Mouse (Mus musculus): ENCODE results near the gene Ntsr2. TPM values are rescaled to one million over a fixed set of nuclear protein-coding genes. Genes with fewer than 3 reads are reported as not detected.

Ntsr2 gene
- polyA plus RNA-seq (2014; fragmentation: Nextera tagmentation; extraction: Ambion mirVana), result not detected in 2 replicates

GRCm38 (mm10) chr12:16653332-16654093, at the start of gene Ntsr2:
Ntsr2 (plus strand) TSS chr12:16653382.
- Histone ChIP-seq H3K27me3 (ENCODE audit: control insufficient read depth, insufficient read depth, low read length) (peaks cover 29% of the 10 kb centered on the region), H3K9me3 (ENCODE audit: control insufficient read depth, low read length) (no peaks in the 10 kb centered on the region), H3K4me2 (ENCODE audit: low read depth) (peak within 1 kb of the TSS; percentile 25), H3K9ac (ENCODE audit: low read length) (no peak within 1 kb of the TSS), H3K27ac (ENCODE audit: low read depth, low read length) (no peak within 1 kb of the TSS), H3K4me3 (ENCODE audit: low read depth, low read length) (no peak within 1 kb of the TSS), H3K4me1 (ENCODE audit: control insufficient read depth, insufficient read depth, low read length) (0 out of 2 replicates have a peak, but pooled peaks cover 6% of the 10 kb centered on the region), H3K36me3 (ENCODE audit: control insufficient read depth, insufficient read depth, low read length) (no peaks in the 10 kb centered on the region)
- DNase-seq (ENCODE audit: low spot score), result peak; percentile 71
- peak; percentile 71; the same call in 1 of the 2 replicates for ATAC-seq (ENCODE audit: insufficient read depth, low FRiP score, low TSS enrichment)
- 7% methylated on average over 58 of the region's 58 CpGs for WGBS

- WGBS, result 71% methylated on average over 5 of the region's 5 CpGs
- no peak overlapping the region for H3K4me2 ChIP-seq (ENCODE audit: low read depth)
- no peak overlapping the region for H3K4me3 ChIP-seq (ENCODE audit: low read depth, low read length)
- ATAC-seq (ENCODE audit: insufficient read depth, low FRiP score, low TSS enrichment), result no peak
- DNase-seq (ENCODE audit: low spot score), result no peak
- no peak overlapping the region for H3K27ac ChIP-seq (ENCODE audit: low read depth, low read length)
- H3K9me3 ChIP-seq (ENCODE audit: control insufficient read depth, low read length), result no peaks in the 10 kb centered on the region
- no peaks in the 10 kb centered on the region for H3K4me1 ChIP-seq (ENCODE audit: control insufficient read depth, insufficient read depth, low read length)
- H3K36me3 ChIP-seq (ENCODE audit: control insufficient read depth, insufficient read depth, low read length), result no peaks in the 10 kb centered on the region
- no peaks in the 10 kb centered on the region for H3K27me3 ChIP-seq (ENCODE audit: control insufficient read depth, insufficient read depth, low read length)
- H3K9ac ChIP-seq (ENCODE audit: low read length), result no peak overlapping the region
Observed at GRCm38 (mm10) chr12:16605624-16606023, 47.6 kb upstream of the Ntsr2 start.

GRCm38 (mm10) chr12:16610936-16611335, 42.2 kb upstream of the Ntsr2 start, which contains the start of gene Lpin1:
Lpin1 (minus strand) TSS chr12:16610966.
- Histone ChIP-seq H3K4me2 (ENCODE audit: low read depth) (no peak within 1 kb of the TSS), H3K27me3 (ENCODE audit: control insufficient read depth, insufficient read depth, low read length) (no peaks in the 10 kb centered on the region), H3K27ac (ENCODE audit: low read depth, low read length) (no peak within 1 kb of the TSS), H3K9ac (ENCODE audit: low read length) (no peak within 1 kb of the TSS), H3K36me3 (ENCODE audit: control insufficient read depth, insufficient read depth, low read length) (no peaks in the 10 kb centered on the region), H3K9me3 (ENCODE audit: control insufficient read depth, low read length) (no peaks in the 10 kb centered on the region), H3K4me1 (ENCODE audit: control insufficient read depth, insufficient read depth, low read length) (no peaks in the 10 kb centered on the region), H3K4me3 (ENCODE audit: low read depth, low read length) (no peak within 1 kb of the TSS)
- DNase-seq (ENCODE audit: low spot score), result no peak
- WGBS, result 83% methylated on average over 2 of the region's 2 CpGs
- ATAC-seq (ENCODE audit: insufficient read depth, low FRiP score, low TSS enrichment), result no peak

GRCm38 (mm10) chr12:16614556-16614955, 38.6 kb upstream of the Ntsr2 start:
- DNase-seq (ENCODE audit: low spot score), result no peak
- Histone ChIP-seq H3K27me3 (ENCODE audit: control insufficient read depth, insufficient read depth, low read length) (no peaks in the 10 kb centered on the region), H3K9me3 (ENCODE audit: control insufficient read depth, low read length) (no peaks in the 10 kb centered on the region), H3K27ac (ENCODE audit: low read depth, low read length) (no peak overlapping the region), H3K9ac (ENCODE audit: low read length) (no peak overlapping the region), H3K36me3 (ENCODE audit: control insufficient read depth, insufficient read depth, low read length) (no peaks in the 10 kb centered on the region), H3K4me1 (ENCODE audit: control insufficient read depth, insufficient read depth, low read length) (no peaks in the 10 kb centered on the region; the same call in 1 of the 2 replicates), H3K4me3 (ENCODE audit: low read depth, low read length) (no peak overlapping the region), H3K4me2 (ENCODE audit: low read depth) (no peak overlapping the region)
- 76% methylated on average over 3 of the region's 3 CpGs for WGBS
- ATAC-seq (ENCODE audit: insufficient read depth, low FRiP score, low TSS enrichment), result no peak

GRCm38 (mm10) chr12:16615738-16616137, 37.4 kb upstream of the Ntsr2 start:
- Histone ChIP-seq H3K4me2 (ENCODE audit: low read depth) (no peak overlapping the region), H3K4me3 (ENCODE audit: low read depth, low read length) (no peak overlapping the region), H3K36me3 (ENCODE audit: control insufficient read depth, insufficient read depth, low read length) (no peaks in the 10 kb centered on the region), H3K9me3 (ENCODE audit: control insufficient read depth, low read length) (no peaks in the 10 kb centered on the region), H3K27ac (ENCODE audit: low read depth, low read length) (no peak overlapping the region), H3K27me3 (ENCODE audit: control insufficient read depth, insufficient read depth, low read length) (no peaks in the 10 kb centered on the region), H3K4me1 (ENCODE audit: control insufficient read depth, insufficient read depth, low read length) (no peaks in the 10 kb centered on the region; the same call in 1 of the 2 replicates), H3K9ac (ENCODE audit: low read length) (no peak overlapping the region)
- WGBS, result 86% methylated on average over 2 of the region's 2 CpGs
- no peak for DNase-seq (ENCODE audit: low spot score)
- ATAC-seq (ENCODE audit: insufficient read depth, low FRiP score, low TSS enrichment), result no peak

- Histone ChIP-seq H3K4me2 (ENCODE audit: low read depth) (no peak overlapping the region), H3K9ac (ENCODE audit: low read length) (no peak overlapping the region), H3K36me3 (ENCODE audit: control insufficient read depth, insufficient read depth, low read length) (no peaks in the 10 kb centered on the region), H3K27ac (ENCODE audit: low read depth, low read length) (no peak overlapping the region), H3K9me3 (ENCODE audit: control insufficient read depth, low read length) (no peaks in the 10 kb centered on the region), H3K27me3 (ENCODE audit: control insufficient read depth, insufficient read depth, low read length) (no peaks in the 10 kb centered on the region), H3K4me1 (ENCODE audit: control insufficient read depth, insufficient read depth, low read length) (no peaks in the 10 kb centered on the region; the same call in 1 of the 2 replicates), H3K4me3 (ENCODE audit: low read depth, low read length) (no peak overlapping the region)
- ATAC-seq (ENCODE audit: insufficient read depth, low FRiP score, low TSS enrichment), result peak; percentile 72
- whole genome bisulfite sequencing, result 31% methylated on average over 12 of the region's 12 CpGs
- peak; percentile 58 for DNase-seq (ENCODE audit: low spot score)
Observed at GRCm38 (mm10) chr12:16618512-16619274, 34.5 kb upstream of the Ntsr2 start.

- ATAC-seq (ENCODE audit: insufficient read depth, low FRiP score, low TSS enrichment), result no peak
Observed at GRCm38 (mm10) chr12:16619453-16619852, 33.7 kb upstream of the Ntsr2 start.

GRCm38 (mm10) chr12:16620230-16620629, 33.0 kb upstream of the Ntsr2 start:
- H3K27ac ChIP-seq (ENCODE audit: low read depth, low read length), result no peak overlapping the region
- H3K9ac ChIP-seq (ENCODE audit: low read length), result no peak overlapping the region
- H3K36me3 ChIP-seq (ENCODE audit: control insufficient read depth, insufficient read depth, low read length), result no peaks in the 10 kb centered on the region
- H3K4me1 ChIP-seq (ENCODE audit: control insufficient read depth, insufficient read depth, low read length), result no peaks in the 10 kb centered on the region; the same call in 1 of the 2 replicates
- no peak for ATAC-seq (ENCODE audit: insufficient read depth, low FRiP score, low TSS enrichment)
- no peaks in the 10 kb centered on the region for H3K9me3 ChIP-seq (ENCODE audit: control insufficient read depth, low read length)
- H3K27me3 ChIP-seq (ENCODE audit: control insufficient read depth, insufficient read depth, low read length), result no peaks in the 10 kb centered on the region
- WGBS, result 90% methylated on average over 3 of the region's 3 CpGs
- H3K4me2 ChIP-seq (ENCODE audit: low read depth), result no peak overlapping the region
- no peak overlapping the region for H3K4me3 ChIP-seq (ENCODE audit: low read depth, low read length)
- no peak for DNase-seq (ENCODE audit: low spot score)

More at GRCm38 (mm10) chr12:16619453-16619852, 33.7 kb upstream of the Ntsr2 start:
- no peak for DNase-seq (ENCODE audit: low spot score)
- Histone ChIP-seq H3K9ac (ENCODE audit: low read length) (no peak overlapping the region), H3K36me3 (ENCODE audit: control insufficient read depth, insufficient read depth, low read length) (no peaks in the 10 kb centered on the region), H3K9me3 (ENCODE audit: control insufficient read depth, low read length) (no peaks in the 10 kb centered on the region), H3K4me1 (ENCODE audit: control insufficient read depth, insufficient read depth, low read length) (no peaks in the 10 kb centered on the region; the same call in 1 of the 2 replicates), H3K27me3 (ENCODE audit: control insufficient read depth, insufficient read depth, low read length) (no peaks in the 10 kb centered on the region), H3K4me3 (ENCODE audit: low read depth, low read length) (no peak overlapping the region), H3K4me2 (ENCODE audit: low read depth) (no peak overlapping the region), H3K27ac (ENCODE audit: low read depth, low read length) (no peak overlapping the region)
- 73% methylated on average over 6 of the region's 6 CpGs for whole genome bisulfite sequencing

Measured in neural tube, embryonic 11.5 days (tissue).